Mouse (Mus musculus) embryonic facial prominence, embryonic 15.5 days (tissue): ENCODE data around the gene Eid1. TPM values are rescaled to one million over a fixed set of nuclear protein-coding genes. Genes with fewer than 3 reads are reported as not detected.

ENCODE experiments used
- ATAC-seq: fragments of 200-750 bp; cut with Nextera tagmentation; 2 replicates; pipeline ENCODE4 v1.8.0; 2017; ENCODE audit warnings: low read depth, moderate TSS enrichment; ENCODE audit not compliant: insufficient number of reproducible peaks, low FRiP score, low TSS enrichment
- H3K27ac ChIP-seq: fragments of 300-500 bp; sonication (generic); replicated peaks from 2 replicates; pipeline ENCODE4 v1.5.1; 2015; ENCODE audit warnings: mild to moderate bottlenecking, inconsistent platforms
- H3K27me3 ChIP-seq: fragments of 300-500 bp; sonication (generic); 2 replicates; pipeline ENCODE4 v1.6.1; 2015; ENCODE audit warnings: inconsistent platforms
- H3K36me3 ChIP-seq: fragments of 300-500 bp; sonication (generic); 2 replicates; pipeline ENCODE4 v1.6.1; 2015; ENCODE audit warnings: mild to moderate bottlenecking, inconsistent platforms
- H3K4me1 ChIP-seq: fragments of 300-500 bp; sonication (generic); 2 replicates; pipeline ENCODE4 v1.6.1; 2015; ENCODE audit warnings: inconsistent platforms
- H3K4me2 ChIP-seq: fragments of 300-500 bp; sonication (generic); replicated peaks from 2 replicates; pipeline ENCODE4 v1.6.1; 2015; ENCODE audit warnings: mild to moderate bottlenecking, inconsistent platforms
- H3K4me3 ChIP-seq: fragments of 300-500 bp; sonication (generic); replicated peaks from 2 replicates; pipeline ENCODE4 v1.5.1; 2015; ENCODE audit warnings: mild to moderate bottlenecking, inconsistent platforms
- H3K9ac ChIP-seq: fragments of 300-500 bp; sonication (generic); 2 replicates; pipeline ENCODE4 v1.6.1; 2015; ENCODE audit warnings: inconsistent platforms
- H3K9me3 ChIP-seq: fragments of 300-500 bp; sonication (generic); replicated peaks from 2 replicates; pipeline ENCODE4 v1.6.1; 2016; ENCODE audit warnings: inconsistent platforms
- WGBS: fragments of 180-500 bp; shearing (Covaris S2); methylation state at CpG from one replicate; pipeline ENCODE4 v1.1.7; 2015; 5-methylcytosine and 5-hydroxymethylcytosine counted together
- polyA plus RNA-seq: library from polyadenylated mRNA; unstranded; fragments of >200 nt; fragmentation: Nextera tagmentation; extraction: Ambion mirVana; gene quantifications from 2 replicates; pipeline ENCODE4 v1.2.1, GENCODE M21; 2015

The Eid1 gene
- polyA plus RNA-seq, 1 experiment from 2014 or later = 227 TPM

DNA sequence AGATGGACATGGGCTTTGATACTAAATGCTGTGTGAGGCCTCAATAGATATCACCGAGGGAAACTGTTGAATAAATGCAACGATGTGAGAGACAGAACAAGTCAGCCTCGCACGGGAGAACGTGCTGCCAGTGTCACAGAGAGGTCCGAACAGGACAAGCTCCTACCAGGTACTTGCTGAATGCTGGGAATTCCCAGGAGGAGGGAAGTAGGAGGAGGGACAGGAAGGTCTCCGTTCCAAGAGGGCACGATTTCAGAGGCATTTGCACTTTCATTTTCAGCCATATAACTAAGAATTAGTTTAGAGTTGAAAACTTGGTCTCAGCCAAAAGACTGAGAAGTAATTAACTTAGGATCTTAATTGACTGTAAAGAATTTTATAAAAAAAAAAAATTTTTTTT lies 21.3 kb upstream of the Eid1 start:
- no peak overlapping the region for H3K27ac ChIP-seq
- H3K9me3 ChIP-seq = no peaks in the 10 kb centered on the region
- no peak overlapping the region for H3K4me3 ChIP-seq
- H3K36me3 ChIP-seq = no peaks in the 10 kb centered on the region
- no peaks in the 10 kb centered on the region for H3K27me3 ChIP-seq
- H3K4me2 ChIP-seq = no peak overlapping the region
- H3K9ac ChIP-seq = no peak overlapping the region
- peaks cover 6% of the 10 kb centered on the region; the same call in 1 of the 2 replicates for H3K4me1 ChIP-seq
- no peak for ATAC-seq
- WGBS = 85% methylated on average over 8 of the region's 8 CpGs

DNA sequence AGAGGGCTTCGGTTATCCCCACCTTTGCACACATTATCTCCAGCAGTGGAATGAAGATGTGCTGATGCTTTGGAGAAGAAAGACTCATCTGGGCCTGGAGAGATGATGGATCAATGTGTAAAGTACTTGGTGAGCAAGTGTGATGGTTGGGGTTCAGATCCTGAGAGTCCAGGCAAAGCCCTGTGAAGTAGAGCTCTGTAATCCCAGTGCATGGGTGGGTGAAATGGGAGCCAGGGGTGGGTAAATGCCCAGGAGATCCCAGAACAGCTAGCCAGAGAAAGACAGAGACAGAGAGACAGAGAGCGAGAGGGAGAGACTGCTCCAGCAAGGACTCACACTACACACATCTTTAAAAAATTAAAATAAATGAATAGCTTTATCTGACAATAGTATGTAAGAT lies 19.6 kb upstream of the Eid1 start:
- no peak for ATAC-seq
- Histone ChIP-seq H3K9me3 (no peaks in the 10 kb centered on the region), H3K4me2 (no peak overlapping the region), H3K4me1 (peaks cover 8% of the 10 kb centered on the region; the same call in 1 of the 2 replicates), H3K4me3 (no peak overlapping the region), H3K36me3 (no peaks in the 10 kb centered on the region), H3K27me3 (no peaks in the 10 kb centered on the region), H3K27ac (no peak overlapping the region), H3K9ac (no peak overlapping the region)
- WGBS = 87% methylated on average over 2 of the region's 2 CpGs

DNA sequence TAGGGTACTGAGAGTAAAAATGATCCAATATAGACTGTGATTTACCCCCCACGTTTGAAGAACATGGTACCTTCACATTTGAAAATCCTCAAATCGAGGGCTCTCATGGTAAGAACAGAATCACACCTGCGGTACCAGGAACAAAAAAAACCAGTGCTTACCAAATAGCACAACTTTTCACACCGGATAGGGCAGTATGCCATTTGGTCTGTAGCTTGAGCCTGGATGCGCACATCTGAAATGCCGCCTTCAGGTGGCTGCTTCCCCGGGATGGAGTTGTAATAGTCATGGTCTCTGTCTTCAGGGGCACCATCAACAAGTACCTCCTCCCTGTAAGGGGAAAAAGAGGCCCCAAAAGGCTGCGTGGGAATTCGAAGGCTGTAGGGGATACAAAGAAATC lies 17.5 kb upstream of the Eid1 start:
- Histone ChIP-seq H3K4me1 (peaks cover 15% of the 10 kb centered on the region), H3K36me3 (no peaks in the 10 kb centered on the region), H3K4me3 (no peak overlapping the region), H3K9ac (no peak overlapping the region), H3K9me3 (no peaks in the 10 kb centered on the region), H3K27ac (peak overlapping the region; percentile 65), H3K4me2 (no peak overlapping the region), H3K27me3 (no peaks in the 10 kb centered on the region)
- no peak for ATAC-seq
- 78% methylated on average over 9 of the region's 9 CpGs for WGBS

DNA sequence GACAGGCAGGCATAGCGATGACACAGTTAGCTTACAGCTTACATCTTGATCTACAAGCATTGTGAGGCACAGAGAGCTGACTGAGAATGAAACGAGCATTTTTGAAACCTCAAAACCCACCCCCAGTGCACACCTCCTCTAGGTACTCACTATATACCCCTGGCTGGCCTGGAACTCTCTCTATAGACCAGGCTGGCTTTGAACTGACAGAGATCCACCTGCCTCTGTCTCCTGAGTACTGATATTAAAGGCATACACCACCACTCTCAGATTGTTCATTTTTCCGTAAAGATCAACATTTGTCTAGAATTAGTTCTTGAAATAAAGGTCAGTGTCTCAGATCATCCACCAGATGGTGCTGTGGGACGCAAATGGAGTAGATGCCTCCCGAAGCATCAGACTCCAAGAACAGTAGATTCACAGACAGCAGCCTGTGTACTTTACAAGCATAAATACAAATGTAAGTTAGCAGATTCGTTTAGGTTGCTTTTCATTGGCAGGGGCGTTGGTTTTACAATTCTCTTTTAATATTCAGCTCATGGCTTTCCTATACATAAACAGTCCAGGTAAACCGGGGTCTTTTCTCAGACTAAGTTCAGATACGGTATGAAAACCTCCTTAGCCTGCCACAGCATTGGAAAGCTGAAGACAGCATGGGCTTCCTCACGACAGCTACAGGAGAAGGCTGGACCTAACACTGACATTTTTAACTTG lies 12.9 kb upstream of the Eid1 start:
- Histone ChIP-seq H3K4me1 (peaks cover 21% of the 10 kb centered on the region), H3K4me3 (peak overlapping the region; percentile 33), H3K9ac (0 out of 2 replicates have a peak overlapping the region, but pooled peaks have one; percentile 3), H3K27me3 (no peaks in the 10 kb centered on the region), H3K36me3 (no peaks in the 10 kb centered on the region), H3K27ac (peak overlapping the region; percentile 68), H3K9me3 (no peaks in the 10 kb centered on the region), H3K4me2 (peak overlapping the region; percentile 51)
- WGBS = 10% methylated on average over 10 of the region's 10 CpGs
- no peak; the same call in 1 of the 2 replicates for ATAC-seq

DNA sequence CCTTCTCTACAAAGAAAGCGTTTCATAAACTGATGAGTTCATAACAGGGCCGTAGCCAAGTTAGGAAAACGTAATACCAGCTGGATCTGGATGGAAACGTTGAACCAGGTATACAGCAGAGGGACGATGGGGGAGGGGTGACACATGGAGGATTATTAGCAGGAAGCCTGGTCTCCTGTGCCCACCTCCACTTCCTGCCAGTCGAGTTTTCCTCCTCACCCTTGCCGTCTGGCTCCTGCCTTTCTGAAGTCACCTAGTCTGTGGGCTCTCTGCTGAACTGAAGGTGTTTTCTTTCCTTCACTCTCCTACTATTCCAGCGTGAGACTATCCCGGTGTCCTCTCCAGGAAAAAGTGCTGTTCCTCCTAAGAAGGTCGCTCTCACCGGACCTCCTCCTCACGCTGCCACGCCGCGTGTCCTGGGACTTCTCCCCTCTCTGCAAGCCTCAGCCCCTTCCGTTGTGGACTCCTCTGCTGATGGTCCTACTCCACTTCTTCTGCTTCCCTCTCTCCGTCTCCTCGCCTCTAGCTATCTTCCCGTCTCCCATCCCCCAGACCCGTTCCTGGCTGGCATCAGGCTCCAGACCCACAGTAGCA lies 12.3 kb upstream of the Eid1 start:
- H3K27me3 ChIP-seq = no peaks in the 10 kb centered on the region
- WGBS = 31% methylated on average over 20 of the region's 20 CpGs
- peak overlapping the region; percentile 68 for H3K27ac ChIP-seq
- H3K36me3 ChIP-seq = no peaks in the 10 kb centered on the region
- no peaks in the 10 kb centered on the region for H3K9me3 ChIP-seq
- 0 out of 2 replicates have a peak overlapping the region, but pooled peaks have one; percentile 3 for H3K9ac ChIP-seq
- peak; percentile 41 for ATAC-seq
- peak overlapping the region; percentile 51 for H3K4me2 ChIP-seq
- H3K4me1 ChIP-seq = peaks cover 18% of the 10 kb centered on the region
- peak overlapping the region; percentile 33 for H3K4me3 ChIP-seq

DNA sequence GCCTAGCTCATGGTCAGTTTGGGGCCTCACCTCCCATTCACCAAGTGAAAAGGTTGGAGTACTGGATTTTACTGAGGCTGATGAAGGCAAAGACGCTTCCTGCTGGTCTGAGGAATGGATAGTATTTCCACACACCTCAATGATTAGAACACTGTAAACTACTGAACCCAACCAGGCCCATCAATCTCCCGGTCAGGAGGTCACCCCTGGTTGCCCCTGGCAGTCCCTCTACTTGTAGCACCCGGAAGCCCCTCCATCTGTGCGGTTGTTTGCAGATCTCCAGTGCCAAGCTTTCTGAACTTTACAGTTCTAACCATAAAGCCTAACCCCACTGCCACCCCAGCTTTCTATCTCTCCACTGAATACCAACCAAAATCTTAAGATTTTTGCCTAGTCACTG lies 11.7 kb upstream of the Eid1 start:
- no peaks in the 10 kb centered on the region for H3K27me3 ChIP-seq
- peak overlapping the region; percentile 33 for H3K4me3 ChIP-seq
- H3K27ac ChIP-seq = no peak overlapping the region
- no peaks in the 10 kb centered on the region for H3K36me3 ChIP-seq
- H3K4me1 ChIP-seq = peaks cover 16% of the 10 kb centered on the region
- WGBS = 58% methylated on average over 4 of the region's 4 CpGs
- no peaks in the 10 kb centered on the region for H3K9me3 ChIP-seq
- peak overlapping the region; percentile 51 for H3K4me2 ChIP-seq
- no peak for ATAC-seq
- H3K9ac ChIP-seq = no peak overlapping the region

DNA sequence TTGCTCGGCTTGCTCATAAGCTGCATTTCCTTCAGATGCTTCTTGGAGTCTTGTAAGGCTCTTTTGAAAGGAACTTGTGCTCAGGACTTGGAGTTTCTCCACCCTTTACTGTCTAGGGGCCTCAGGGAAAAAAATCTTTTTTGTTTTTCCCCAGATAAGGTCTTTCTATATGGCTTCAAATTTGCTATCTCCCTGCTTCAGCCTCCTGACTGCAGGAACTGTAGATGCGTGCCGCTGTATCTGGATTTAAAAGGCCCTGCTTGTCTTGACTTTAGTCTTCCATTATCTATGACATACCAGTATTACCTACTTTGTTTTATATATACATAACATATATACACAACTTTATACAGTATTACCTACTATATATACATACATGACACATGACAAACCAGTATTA lies 10.4 kb upstream of the Eid1 start:
- Histone ChIP-seq H3K4me1 (peaks cover 16% of the 10 kb centered on the region), H3K4me2 (no peak overlapping the region), H3K27me3 (no peaks in the 10 kb centered on the region), H3K36me3 (no peaks in the 10 kb centered on the region), H3K27ac (no peak overlapping the region), H3K4me3 (no peak overlapping the region), H3K9ac (no peak overlapping the region), H3K9me3 (no peaks in the 10 kb centered on the region)
- WGBS = 74% methylated on average over 3 of the region's 3 CpGs
- no peak for ATAC-seq

DNA sequence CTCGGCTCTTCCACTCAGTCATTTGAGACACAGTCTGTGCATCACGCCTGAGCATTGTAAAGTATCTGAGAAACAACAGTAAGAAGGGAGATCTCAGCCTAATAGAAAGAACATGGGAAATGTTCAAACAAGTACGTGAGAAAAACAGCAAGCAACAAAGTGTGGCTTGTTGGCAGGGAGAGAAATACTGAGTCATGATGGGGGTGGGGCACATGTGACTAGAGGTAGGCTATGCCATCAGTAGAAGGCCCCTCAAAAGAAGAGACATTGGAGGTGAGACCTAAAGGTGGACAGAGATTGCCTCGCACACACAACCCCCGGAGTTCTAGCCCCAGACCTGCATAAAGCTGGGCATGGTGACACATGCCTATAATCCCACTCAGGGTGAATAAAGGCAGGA lies 7.7 kb upstream of the Eid1 start:
- 86% methylated on average over 5 of the region's 5 CpGs for WGBS
- Histone ChIP-seq H3K27me3 (no peaks in the 10 kb centered on the region), H3K27ac (no peak overlapping the region), H3K4me3 (no peak overlapping the region), H3K36me3 (no peaks in the 10 kb centered on the region), H3K4me1 (peaks cover 11% of the 10 kb centered on the region), H3K9ac (no peak overlapping the region), H3K9me3 (no peaks in the 10 kb centered on the region), H3K4me2 (no peak overlapping the region)
- ATAC-seq = no peak

DNA sequence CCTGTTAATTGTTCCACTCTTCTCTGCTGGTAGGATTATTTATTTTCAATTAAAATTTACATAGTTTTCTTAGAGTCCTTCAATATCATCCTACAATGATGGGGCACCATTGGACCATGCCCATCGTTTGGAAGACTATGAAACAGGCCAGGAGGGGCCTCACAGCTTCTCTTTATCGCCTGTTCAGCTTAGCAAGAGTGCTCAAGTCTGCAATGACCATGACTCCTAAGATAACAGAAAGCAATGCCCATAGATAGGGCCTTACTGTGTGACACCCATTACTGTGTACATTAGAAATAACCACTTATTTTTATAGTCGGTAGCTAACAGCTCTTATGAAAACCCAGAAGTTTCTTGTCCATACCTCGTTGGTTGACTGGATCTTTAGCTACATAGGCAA lies 7.0 kb upstream of the Eid1 start:
- no peak for ATAC-seq
- Histone ChIP-seq H3K4me1 (peaks cover 4% of the 10 kb centered on the region), H3K9ac (no peak overlapping the region), H3K27ac (no peak overlapping the region), H3K9me3 (no peaks in the 10 kb centered on the region), H3K4me2 (no peak overlapping the region), H3K27me3 (no peaks in the 10 kb centered on the region), H3K36me3 (no peaks in the 10 kb centered on the region), H3K4me3 (no peak overlapping the region)
- WGBS = 87% methylated on average over 4 of the region's 4 CpGs

DNA sequence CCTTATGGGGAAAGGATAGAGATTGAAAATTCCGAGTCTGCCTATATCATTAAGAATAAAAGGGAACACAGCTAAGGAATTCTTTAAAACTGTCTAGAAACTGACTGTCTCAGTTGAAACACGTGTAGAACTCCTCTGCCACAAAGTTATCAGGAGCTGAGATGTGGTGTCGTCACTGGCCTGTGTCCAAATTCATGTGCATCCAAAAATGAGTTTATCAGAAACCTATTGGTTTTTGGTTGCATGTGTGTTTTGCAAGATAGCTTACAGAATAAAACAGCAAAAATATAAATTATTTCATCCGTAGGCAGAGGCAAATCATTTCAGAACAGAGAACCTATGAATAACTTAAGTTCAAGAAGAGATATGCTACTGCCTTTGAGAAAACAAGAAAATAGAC lies 6.2 kb upstream of the Eid1 start:
- 75% methylated on average over 4 of the region's 4 CpGs for WGBS

DNA sequence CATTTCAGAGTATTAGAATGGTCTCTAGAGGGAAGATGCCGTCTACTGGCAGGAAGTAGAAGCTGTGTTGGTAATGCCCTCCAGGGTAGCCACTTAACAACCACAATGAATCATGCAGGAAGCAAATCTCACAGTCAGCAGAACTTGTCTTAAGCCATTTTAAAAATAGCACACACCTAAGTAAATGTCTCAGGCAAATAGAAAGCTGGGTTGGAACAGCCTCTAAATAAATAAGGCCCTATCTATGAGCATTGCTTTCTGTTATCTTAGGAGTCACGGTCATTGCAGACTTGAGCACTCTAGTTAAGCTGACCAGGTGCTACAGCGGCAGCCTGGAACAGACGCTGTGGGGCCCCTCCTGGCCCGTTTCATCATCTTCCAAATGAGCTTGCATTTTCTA lies 5.7 kb upstream of the Eid1 start:
- 39% methylated on average over 5 of the region's 5 CpGs for WGBS

More for the DNA sequence above, 6.2 kb upstream of the Eid1 start:
- no peak overlapping the region for H3K4me2 ChIP-seq
- H3K4me1 ChIP-seq = peaks cover 3% of the 10 kb centered on the region; the same call in 1 of the 2 replicates
- H3K4me3 ChIP-seq = no peak overlapping the region
- H3K36me3 ChIP-seq = no peaks in the 10 kb centered on the region
- H3K27me3 ChIP-seq = no peaks in the 10 kb centered on the region
- ATAC-seq = no peak
- no peak overlapping the region for H3K27ac ChIP-seq
- no peak overlapping the region for H3K9ac ChIP-seq
- no peaks in the 10 kb centered on the region for H3K9me3 ChIP-seq

More for the DNA sequence above, 5.7 kb upstream of the Eid1 start:
- Histone ChIP-seq H3K9ac (no peak overlapping the region), H3K9me3 (no peaks in the 10 kb centered on the region), H3K4me3 (no peak overlapping the region), H3K27ac (no peak overlapping the region), H3K36me3 (no peaks in the 10 kb centered on the region), H3K4me1 (peaks cover 3% of the 10 kb centered on the region; the same call in 1 of the 2 replicates), H3K4me2 (no peak overlapping the region), H3K27me3 (no peaks in the 10 kb centered on the region)
- no peak for ATAC-seq
